Mouse (Mus musculus) layer of hippocampus, adult 18-20 months (tissue): ENCODE measurements around the gene Zmynd8. TPM values are rescaled to one million over a fixed set of nuclear protein-coding genes. Genes with fewer than 3 reads are reported as not detected.

ENCODE experiments used
- DNase-seq, 2 experiments: peaks; one replicate each; pipeline ENCODE4 v3.0.0; 2022; ENCODE audit warnings: low spot score in 2 of 2
- total RNA-seq, 2 experiments: library from RNA; stranded (reverse); gene quantifications; 2 replicates each; pipeline ENCODE4 v1.2.3; 2021

The Zmynd8 gene
- total RNA-seq, 2 experiments from 2014 or later = 148 to 149 TPM

GRCm38 (mm10) chr2:165881220-165881584 lies 17.6 kb downstream of the Zmynd8 start:
- DNase-seq = no peak

- DNase-seq = peak in 1 of 2 experiments; percentile 73
Observed at GRCm38 (mm10) chr2:165880501-165881182, 18.2 kb downstream of the Zmynd8 start.

GRCm38 (mm10) chr2:165879403-165880178 lies 19.2 kb downstream of the Zmynd8 start:
- DNase-seq = peak; percentile 23 to 72

GRCm38 (mm10) chr2:165878907-165879361 lies 19.9 kb downstream of the Zmynd8 start:
- peak; percentile 7 to 38 for DNase-seq

DNA sequence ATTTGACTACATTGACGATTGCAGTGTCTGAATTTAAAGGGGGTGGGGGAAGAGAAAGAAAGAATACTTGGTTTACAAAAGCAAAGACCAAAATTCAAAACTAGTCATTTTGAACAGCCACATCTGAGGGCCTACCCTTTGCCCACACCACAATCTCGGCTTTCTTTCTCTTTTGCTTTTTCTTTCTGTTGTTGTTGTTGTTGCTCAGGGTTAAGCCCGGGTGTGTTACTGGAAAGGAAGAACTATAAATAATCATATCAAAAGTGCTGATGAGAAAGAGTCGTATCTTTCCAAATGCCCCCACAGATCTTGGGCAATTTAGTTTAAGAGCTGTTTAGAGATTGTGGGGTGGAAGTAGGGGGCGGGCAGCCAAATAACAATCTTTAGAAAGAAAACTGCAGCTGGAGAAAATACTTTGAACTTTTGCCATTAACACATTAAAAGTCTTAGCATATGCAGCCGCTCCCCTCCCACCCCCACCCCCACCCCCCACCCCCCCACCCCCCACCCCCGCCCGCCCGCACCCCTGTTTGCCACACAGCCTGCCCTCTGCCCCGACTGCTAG lies 20.7 kb downstream of the Zmynd8 start:
- no peak for DNase-seq

- peak in 1 of 2 experiments; percentile 35 for DNase-seq
Observed at GRCm38 (mm10) chr2:165877180-165877579, 21.6 kb downstream of the Zmynd8 start.

DNA sequence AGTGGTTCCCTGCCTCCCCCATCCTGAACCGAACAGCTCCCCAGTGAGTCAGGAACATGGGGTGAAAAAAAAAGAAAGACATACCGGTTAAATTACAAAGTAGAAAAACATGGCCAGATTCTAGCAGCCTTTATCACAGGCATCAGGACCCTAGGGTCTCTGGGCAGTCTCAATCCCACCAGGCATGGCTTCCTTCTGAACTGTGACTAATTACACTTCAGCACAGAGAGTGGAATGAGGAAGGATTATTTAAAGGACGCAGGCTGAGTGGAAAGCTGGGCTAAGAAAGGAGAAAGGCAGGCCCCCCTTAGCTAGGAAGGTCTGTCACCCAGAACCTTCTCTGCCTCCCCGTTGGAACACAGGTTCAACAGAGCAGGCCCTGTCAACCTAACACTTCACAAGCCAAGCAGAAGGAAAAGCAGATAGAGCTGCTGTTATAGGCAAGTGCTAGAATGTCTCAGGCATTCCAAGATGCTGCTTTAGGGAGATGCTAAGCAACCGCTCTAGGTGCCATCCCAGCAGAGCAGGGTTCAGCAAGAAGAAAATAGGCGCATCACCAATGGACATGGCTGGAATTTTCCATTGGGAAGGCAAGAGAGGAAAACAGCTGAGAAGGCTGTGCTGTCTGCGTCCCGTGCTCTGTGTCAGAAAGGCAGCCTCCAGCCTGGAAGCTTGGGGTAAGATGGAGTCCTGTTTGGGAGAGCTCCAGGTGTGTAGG lies 22.5 kb downstream of the Zmynd8 start:
- DNase-seq = peak in 1 of 2 experiments; percentile 38

DNA sequence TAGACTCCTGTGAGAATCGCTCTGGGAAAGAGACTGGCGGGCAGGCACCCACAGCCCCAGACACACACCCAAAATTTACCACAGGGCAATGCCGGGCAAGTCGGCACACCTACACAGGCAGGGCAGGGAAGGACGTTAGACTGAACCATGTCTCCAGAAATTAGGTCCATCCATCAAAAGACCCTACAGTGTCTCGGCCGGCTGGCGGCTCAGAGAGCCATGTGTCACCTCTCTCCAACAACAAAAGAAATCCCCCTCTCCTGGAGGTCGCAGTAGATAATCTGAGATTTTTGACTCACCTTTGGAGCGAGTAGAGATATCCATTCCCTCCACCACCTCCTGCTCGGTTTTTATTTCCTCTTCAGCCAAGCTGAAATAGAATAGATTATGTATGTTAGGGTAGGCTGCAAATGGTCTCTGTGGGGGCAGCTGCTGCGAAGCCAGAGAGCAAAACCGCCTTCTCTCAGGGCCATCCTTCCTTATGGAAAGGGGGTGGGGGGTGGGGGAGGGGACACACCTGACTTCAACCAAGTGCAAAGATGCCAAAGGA lies 23.3 kb downstream of the Zmynd8 start:
- no peak for DNase-seq

DNA sequence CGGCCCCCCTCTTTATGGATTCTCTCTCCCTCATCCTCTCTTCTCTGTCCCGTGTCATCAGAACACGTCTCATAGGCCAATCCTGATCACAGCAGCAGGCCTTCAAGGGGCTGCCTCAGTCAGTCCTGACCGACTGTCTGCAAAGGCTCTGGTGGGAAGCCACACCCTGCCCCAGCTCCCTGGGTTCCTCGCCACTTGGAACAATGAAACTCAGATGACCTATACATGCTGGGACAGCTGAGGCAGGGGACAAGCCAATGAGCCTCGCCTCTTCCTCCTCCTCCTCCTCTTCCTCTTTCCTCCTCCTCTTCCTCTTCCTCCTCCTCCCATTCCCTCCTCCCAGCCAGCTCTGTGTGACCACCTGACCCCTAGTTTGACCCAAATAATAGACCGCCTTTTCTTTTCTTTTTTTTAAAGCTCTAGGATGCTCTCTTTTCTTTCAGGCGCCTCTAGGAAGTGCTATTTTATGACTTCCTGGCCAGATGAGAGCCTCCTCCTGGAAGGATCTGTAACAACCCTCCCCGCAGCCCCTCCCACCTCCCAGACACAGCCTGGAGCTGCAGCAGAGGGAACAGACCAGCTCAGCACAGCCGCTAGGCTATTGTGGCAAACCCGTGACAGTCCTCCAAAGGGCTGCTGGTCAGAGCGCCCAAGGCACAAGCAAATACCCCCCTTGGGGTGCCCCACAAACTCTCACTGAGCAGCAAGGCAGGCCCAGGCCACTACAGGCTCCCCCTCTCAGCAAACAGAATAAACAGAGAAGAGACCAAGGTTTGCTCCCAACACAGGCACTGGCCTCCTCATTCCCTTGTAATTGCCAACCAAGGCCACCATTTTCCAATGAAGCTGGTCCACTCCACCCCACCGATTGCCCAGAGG lies 24.1 kb downstream of the Zmynd8 start:
- peak; percentile 78 to 88 for DNase-seq

DNA sequence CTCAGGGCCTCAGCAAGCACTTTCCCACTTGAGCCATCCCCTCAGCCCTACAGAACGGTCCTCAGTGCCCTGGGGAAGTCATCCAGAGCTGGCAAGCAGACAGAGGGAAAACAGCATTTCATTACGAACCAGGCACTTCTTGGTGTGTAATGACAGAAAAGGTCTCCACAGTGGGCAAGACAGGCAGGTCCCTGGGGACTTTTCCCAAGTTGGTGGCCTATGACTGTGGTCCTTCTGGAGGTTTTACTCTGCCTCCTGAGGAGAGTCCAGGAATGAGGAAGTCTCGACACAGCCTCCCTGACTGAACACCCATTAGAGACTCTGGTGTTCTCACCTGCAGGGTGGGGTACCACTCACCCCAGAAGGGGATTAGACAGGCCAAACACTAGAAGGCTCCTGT lies 25.0 kb downstream of the Zmynd8 start:
- no peak for DNase-seq

DNA sequence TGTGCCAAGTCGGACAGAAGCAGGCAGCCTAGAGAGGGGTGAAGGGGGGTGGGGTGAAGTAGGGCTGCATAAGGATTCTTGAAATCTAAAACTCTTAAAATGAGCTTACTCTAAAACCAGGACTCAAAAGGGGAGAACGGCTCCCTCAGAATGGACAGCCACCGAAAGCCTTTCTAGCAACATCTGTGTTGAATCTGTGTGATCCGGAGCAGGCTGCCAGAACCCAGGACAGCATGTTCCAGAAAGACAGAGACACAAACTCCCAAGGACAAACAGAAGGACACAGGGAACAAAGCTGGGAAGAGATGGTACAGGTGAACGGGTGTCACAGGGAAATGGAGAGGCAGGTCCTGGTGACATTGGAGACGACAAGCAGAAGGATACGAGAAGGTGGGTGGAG lies 25.6 kb downstream of the Zmynd8 start:
- DNase-seq = no peak

GRCm38 (mm10) chr2:165869257-165869656 lies 29.6 kb downstream of the Zmynd8 start:
- no peak for DNase-seq

DNA sequence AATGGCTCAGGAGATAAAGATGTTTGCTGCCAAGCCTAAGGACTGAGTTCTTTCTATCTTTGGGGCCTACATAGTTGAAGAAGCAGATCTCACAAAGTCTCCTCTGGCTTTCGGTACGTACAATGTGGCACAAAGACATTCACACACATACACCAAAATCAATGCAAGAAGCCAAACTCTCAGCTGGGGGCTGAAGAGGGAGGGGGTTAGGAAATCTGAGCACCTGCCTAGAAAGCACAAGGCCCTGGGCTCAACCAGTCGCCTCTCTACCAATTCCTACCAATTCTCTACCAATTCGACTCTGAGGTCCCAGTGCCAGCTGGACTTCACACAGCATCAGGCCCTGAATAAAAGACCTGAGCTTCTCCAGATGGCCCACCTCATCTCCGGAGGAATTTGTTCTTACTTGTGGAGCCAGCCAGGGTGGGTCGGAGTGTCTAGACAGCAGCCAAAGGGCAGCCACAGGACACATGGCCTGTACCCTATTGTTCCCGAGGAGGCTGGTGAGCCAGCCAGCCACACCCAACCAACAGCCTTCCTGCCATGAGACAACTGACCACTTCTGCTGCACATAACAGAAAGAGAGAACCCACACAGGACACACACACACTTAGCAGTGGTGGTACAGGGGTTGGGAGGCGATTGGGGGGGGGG lies 30.2 kb downstream of the Zmynd8 start:
- no peak for DNase-seq

- no peak for DNase-seq
Observed at GRCm38 (mm10) chr2:165867549-165867948, 31.3 kb downstream of the Zmynd8 start.

DNA sequence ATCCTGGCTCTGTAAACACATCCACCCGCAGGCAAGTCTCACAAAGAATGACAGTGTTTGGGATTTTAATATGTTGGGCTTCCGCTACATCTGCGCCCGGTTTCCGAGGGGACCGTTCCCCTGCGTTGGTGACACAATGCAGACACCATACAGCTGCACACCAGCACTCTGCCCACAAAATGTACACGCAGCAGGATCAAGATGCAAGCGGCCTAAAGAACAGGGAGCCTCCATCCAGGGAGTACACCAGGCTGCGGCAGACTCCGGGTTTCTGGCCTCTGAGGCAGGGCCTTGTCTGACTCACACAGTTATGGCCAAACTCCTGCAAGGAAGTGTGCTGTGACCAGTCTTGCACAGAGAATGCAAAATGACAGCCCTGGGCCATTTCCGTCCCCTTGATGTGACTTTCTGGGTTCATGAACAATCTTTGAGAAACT lies 31.8 kb downstream of the Zmynd8 start:
- DNase-seq = no peak

- no peak for DNase-seq
Observed at GRCm38 (mm10) chr2:165866412-165866811, 32.4 kb downstream of the Zmynd8 start.

DNA sequence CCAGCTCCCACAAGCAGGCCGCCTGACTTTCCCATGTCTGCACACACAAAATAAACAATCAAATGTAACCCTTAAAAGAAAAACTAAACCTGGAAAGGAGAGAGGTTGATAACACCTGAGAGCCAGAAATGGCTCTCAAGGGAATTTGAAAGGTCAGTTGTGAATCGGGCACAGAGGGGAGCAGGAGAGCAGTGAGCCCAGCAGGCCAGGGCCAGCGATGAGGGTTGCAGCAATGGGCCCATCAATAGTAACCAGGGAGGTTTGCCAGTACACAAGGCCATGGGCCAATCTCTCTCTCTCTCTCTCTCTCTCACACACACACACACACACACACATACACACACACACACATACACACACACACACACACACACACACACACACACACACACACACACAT lies 34.0 kb downstream of the Zmynd8 start:
- no peak for DNase-seq

DNA sequence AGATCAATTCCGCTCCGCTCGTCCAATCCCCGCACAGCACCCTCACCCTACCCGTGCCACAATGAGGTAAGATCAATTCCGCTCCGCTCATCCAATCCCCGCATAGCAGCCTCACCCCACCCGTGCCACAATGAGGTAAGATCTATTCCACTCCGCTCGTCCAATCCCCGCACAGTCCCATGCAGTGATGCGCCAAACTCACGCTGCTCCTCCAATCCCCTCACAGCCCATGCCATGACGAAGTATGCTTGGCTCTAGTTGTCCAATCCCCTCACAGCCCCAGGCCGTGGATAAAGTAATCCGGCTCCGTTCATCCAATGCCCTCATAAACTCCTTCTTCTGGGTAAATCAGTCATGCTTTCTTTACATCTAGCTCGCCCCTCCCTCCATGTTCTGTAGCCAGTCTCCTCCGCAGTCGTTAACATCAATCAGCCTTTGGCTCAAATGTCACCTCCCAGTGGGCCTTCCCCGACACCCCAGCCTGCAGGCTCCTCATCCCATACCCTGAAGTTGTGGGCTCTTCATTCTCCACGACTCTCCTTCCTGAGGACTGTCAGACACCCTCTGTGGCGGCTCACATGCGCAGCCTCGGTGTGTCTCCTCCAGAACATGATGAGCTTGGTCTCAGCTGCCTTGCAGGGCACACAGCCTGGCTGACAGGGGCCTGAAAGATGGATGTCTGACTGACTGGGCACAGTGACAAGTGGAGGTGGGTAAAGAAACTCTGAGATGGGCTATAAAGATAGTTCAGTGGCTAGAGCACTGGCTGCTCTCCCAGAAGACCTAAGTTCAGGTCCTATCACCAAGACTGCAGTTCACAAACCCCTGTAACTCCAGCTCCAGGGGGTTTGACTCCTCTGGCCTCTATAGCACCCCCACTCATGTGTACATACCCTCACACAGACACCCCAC lies 36.9 kb downstream of the Zmynd8 start:
- DNase-seq = no peak
